Mouse (Mus musculus): Measurements from ENCODE around the gene Cdc42se1. TPM values are rescaled to one million over a fixed set of nuclear protein-coding genes. Genes with fewer than 3 reads are reported as not detected.

Cdc42se1 gene
- polyA plus RNA-seq, 1 experiment from 2014 or later = 109 TPM

GRCm38 (mm10) chr3:95283589-95283941 lies 55.0 kb downstream of the Cdc42se1 start:
- Histone ChIP-seq H3K36me3 (ENCODE audit: control insufficient read depth, insufficient read depth, low read length) (peaks cover 11% of the 10 kb centered on the region), H3K9me3 (ENCODE audit: control insufficient read depth, low read length) (no peaks in the 10 kb centered on the region), H3K4me1 (ENCODE audit: control insufficient read depth, insufficient read depth, low read length) (peaks cover 10% of the 10 kb centered on the region; the same call in 1 of the 2 replicates), H3K9ac (ENCODE audit: low read depth, low read length) (peak overlapping the region; percentile 71), H3K4me2 (replicated peaks; ENCODE audit: low read depth, low read length) (peak overlapping the region; percentile 82), H3K27ac (ENCODE audit: low read depth, low read length) (peak overlapping the region; percentile 98), H3K4me3 (ENCODE audit: low read length) (peak overlapping the region; percentile 61), H3K27me3 (ENCODE audit: control insufficient read depth, insufficient read depth, low read length) (no peaks in the 10 kb centered on the region)
- no peak for ATAC-seq (ENCODE audit: low FRiP score, low TSS enrichment)
- WGBS = 1% methylated on average over 7 of the region's 7 CpGs

- H3K27ac ChIP-seq (ENCODE audit: low read depth, low read length) = no peak overlapping the region
- ATAC-seq (ENCODE audit: low FRiP score, low TSS enrichment) = no peak
Measured at GRCm38 (mm10) chr3:95284062-95284461, 55.5 kb downstream of the Cdc42se1 start.

GRCm38 (mm10) chr3:95284501-95285281 lies 56.2 kb downstream of the Cdc42se1 start:
- H3K4me3 ChIP-seq (ENCODE audit: low read length) = no peak overlapping the region
- H3K27ac ChIP-seq (ENCODE audit: low read depth, low read length) = no peak overlapping the region
- 85% methylated on average over 12 of the region's 12 CpGs for WGBS
- H3K9me3 ChIP-seq (ENCODE audit: control insufficient read depth, low read length) = no peaks in the 10 kb centered on the region
- no peak overlapping the region for H3K9ac ChIP-seq (ENCODE audit: low read depth, low read length)
- no peak overlapping the region for H3K4me2 ChIP-seq (replicated peaks; ENCODE audit: low read depth, low read length)
- no peak for ATAC-seq (ENCODE audit: low FRiP score, low TSS enrichment)
- H3K4me1 ChIP-seq (ENCODE audit: control insufficient read depth, insufficient read depth, low read length) = peaks cover 10% of the 10 kb centered on the region; the same call in 1 of the 2 replicates
- no peaks in the 10 kb centered on the region for H3K27me3 ChIP-seq (ENCODE audit: control insufficient read depth, insufficient read depth, low read length)
- H3K36me3 ChIP-seq (ENCODE audit: control insufficient read depth, insufficient read depth, low read length) = peaks cover 14% of the 10 kb centered on the region

More at GRCm38 (mm10) chr3:95284062-95284461, 55.5 kb downstream of the Cdc42se1 start:
- Histone ChIP-seq H3K4me1 (ENCODE audit: control insufficient read depth, insufficient read depth, low read length) (peaks cover 10% of the 10 kb centered on the region; the same call in 1 of the 2 replicates), H3K4me2 (replicated peaks; ENCODE audit: low read depth, low read length) (peak overlapping the region; percentile 82), H3K9ac (ENCODE audit: low read depth, low read length) (peak overlapping the region; percentile 71; the same call in 1 of the 2 replicates), H3K4me3 (ENCODE audit: low read length) (peak overlapping the region; percentile 61), H3K9me3 (ENCODE audit: control insufficient read depth, low read length) (no peaks in the 10 kb centered on the region), H3K27me3 (ENCODE audit: control insufficient read depth, insufficient read depth, low read length) (no peaks in the 10 kb centered on the region), H3K36me3 (ENCODE audit: control insufficient read depth, insufficient read depth, low read length) (peaks cover 14% of the 10 kb centered on the region)
- WGBS = 12% methylated on average over 1 of the region's 1 CpGs

GRCm38 (mm10) chr3:95285390-95285789 lies 56.9 kb downstream of the Cdc42se1 start:
- Histone ChIP-seq H3K27ac (ENCODE audit: low read depth, low read length) (no peak overlapping the region), H3K9me3 (ENCODE audit: control insufficient read depth, low read length) (no peaks in the 10 kb centered on the region), H3K9ac (ENCODE audit: low read depth, low read length) (no peak overlapping the region), H3K4me1 (ENCODE audit: control insufficient read depth, insufficient read depth, low read length) (peaks cover 10% of the 10 kb centered on the region; the same call in 1 of the 2 replicates), H3K36me3 (ENCODE audit: control insufficient read depth, insufficient read depth, low read length) (peaks cover 15% of the 10 kb centered on the region), H3K4me2 (replicated peaks; ENCODE audit: low read depth, low read length) (no peak overlapping the region), H3K27me3 (ENCODE audit: control insufficient read depth, insufficient read depth, low read length) (no peaks in the 10 kb centered on the region), H3K4me3 (ENCODE audit: low read length) (no peak overlapping the region)
- WGBS = 95% methylated on average over 5 of the region's 5 CpGs
- no peak for ATAC-seq (ENCODE audit: low FRiP score, low TSS enrichment)

Other genes with a start within 250 kb of the Cdc42se1 start
- 28.7 and 38.1 TPM in 2 replicates for gene Zfp687, start 213.3 kb upstream of the Cdc42se1 start, polyA plus RNA-seq (2014; fragmentation: Nextera tagmentation; extraction: Ambion mirVana)
- 261 and 286 TPM in 2 replicates for gene Psmd4, start 186.1 kb upstream of the Cdc42se1 start, polyA plus RNA-seq (2014; fragmentation: Nextera tagmentation; extraction: Ambion mirVana)
- gene Pip5k1a, start 121.8 kb upstream of the Cdc42se1 start, polyA plus RNA-seq (2014; fragmentation: Nextera tagmentation; extraction: Ambion mirVana) = 16.9 and 22.8 TPM in 2 replicates
- gene Vps72, start 117.7 kb upstream of the Cdc42se1 start, polyA plus RNA-seq (2014; fragmentation: Nextera tagmentation; extraction: Ambion mirVana) = 182 and 190 TPM in 2 replicates
- 1.5 and 1.7 TPM in 2 replicates for gene Tmod4, start 104.3 kb upstream of the Cdc42se1 start, polyA plus RNA-seq (2014; fragmentation: Nextera tagmentation; extraction: Ambion mirVana)
- gene Scnm1, start 94.7 kb upstream of the Cdc42se1 start, polyA plus RNA-seq (2014; fragmentation: Nextera tagmentation; extraction: Ambion mirVana) = 69.6 and 84.7 TPM in 2 replicates
- 6.9 and 9.1 TPM in 2 replicates for gene Lysmd1, start 94.6 kb upstream of the Cdc42se1 start, polyA plus RNA-seq (2014; fragmentation: Nextera tagmentation; extraction: Ambion mirVana)
- 2.1 TPM in 2 replicates for gene Tnfaip8l2, start 86.4 kb upstream of the Cdc42se1 start, polyA plus RNA-seq (2014; fragmentation: Nextera tagmentation; extraction: Ambion mirVana)
- gene Sema6c, start 68.3 kb upstream of the Cdc42se1 start, polyA plus RNA-seq (2014; fragmentation: Nextera tagmentation; extraction: Ambion mirVana) = 5.3 and 5.8 TPM in 2 replicates
- gene Gabpb2, start 10.8 kb upstream of the Cdc42se1 start, polyA plus RNA-seq (2014; fragmentation: Nextera tagmentation; extraction: Ambion mirVana) = 9.7 and 15.4 TPM in 2 replicates
- gene Mllt11, start 3.4 kb downstream of the Cdc42se1 start, polyA plus RNA-seq (2014; fragmentation: Nextera tagmentation; extraction: Ambion mirVana) = 18.5 and 19.1 TPM in 2 replicates
- 0.19 and 0.57 TPM in 2 replicates for gene Gm128, start 12.9 kb downstream of the Cdc42se1 start, polyA plus RNA-seq (2014; fragmentation: Nextera tagmentation; extraction: Ambion mirVana)
- 2.1 and 2.4 TPM in 2 replicates for gene Bnipl, start 22.5 kb downstream of the Cdc42se1 start, polyA plus RNA-seq (2014; fragmentation: Nextera tagmentation; extraction: Ambion mirVana)
- gene Mindy1, start 52.6 kb downstream of the Cdc42se1 start, polyA plus RNA-seq (2014; fragmentation: Nextera tagmentation; extraction: Ambion mirVana) = 33.0 and 40.9 TPM in 2 replicates
- 15.4 and 22.1 TPM in 2 replicates for gene Prune1, start 53.3 kb downstream of the Cdc42se1 start, polyA plus RNA-seq (2014; fragmentation: Nextera tagmentation; extraction: Ambion mirVana)
- 3.7 and 4.3 TPM in 2 replicates for gene Anxa9, start 78.4 kb downstream of the Cdc42se1 start, polyA plus RNA-seq (2014; fragmentation: Nextera tagmentation; extraction: Ambion mirVana)
- gene Cers2, start 86.1 kb downstream of the Cdc42se1 start, polyA plus RNA-seq (2014; fragmentation: Nextera tagmentation; extraction: Ambion mirVana) = 103 and 154 TPM in 2 replicates
- gene Setdb1, start 128.5 kb downstream of the Cdc42se1 start, polyA plus RNA-seq (2014; fragmentation: Nextera tagmentation; extraction: Ambion mirVana) = 30.2 and 56.5 TPM in 2 replicates
- not detected in 2 replicates for gene 4930558C23Rik, start 174.1 kb downstream of the Cdc42se1 start, polyA plus RNA-seq (2014; fragmentation: Nextera tagmentation; extraction: Ambion mirVana)
- 15.6 and 35.4 TPM in 2 replicates for gene Arnt, start 205.7 kb downstream of the Cdc42se1 start, polyA plus RNA-seq (2014; fragmentation: Nextera tagmentation; extraction: Ambion mirVana)

Measured in kidney, embryonic 14.5 days (tissue).